Mouse (Mus musculus): ENCODE measurements around the gene Pdk1. TPM values are rescaled to one million over a fixed set of nuclear protein-coding genes. Genes with fewer than 3 reads are reported as not detected.
A peak's percentile ranks its signal among the peaks of the same experiment; 100 is the strongest.
"Not testable (repeated sequence)": the region's sequence is repeated elsewhere in the genome, so short reads cannot be mapped to it uniquely, and the experiment has no call there.

The Pdk1 gene
- 67.2 and 69.8 TPM in 2 replicates for polyA plus RNA-seq (2015; fragmentation: Nextera tagmentation; extraction: Ambion mirVana)

GRCm38 (mm10) chr2:71872801-71873443, at the start of gene Pdk1:
Pdk1 (plus strand) TSS chr2:71873224.
- peak within 1 kb of the TSS; percentile 98 for H3K27ac ChIP-seq
- peak within 1 kb of the TSS; percentile 90 for H3K4me2 ChIP-seq
- H3K4me3 ChIP-seq (replicated peaks), result peak within 1 kb of the TSS; percentile 81
- WGBS, result under 1% methylated on average over 55 of the region's 55 CpGs
- peak; percentile 97 for ATAC-seq (ENCODE audit: insufficient read depth, low FRiP score, low read depth)
- H3K9ac ChIP-seq, result peak within 1 kb of the TSS; percentile 86
- H3K27me3 ChIP-seq (replicated peaks), result no peaks in the 10 kb centered on the region
- H3K4me1 ChIP-seq, result no peaks in the 10 kb centered on the region
- no peaks in the 10 kb centered on the region for H3K9me3 ChIP-seq
- H3K36me3 ChIP-seq, result no peaks in the 10 kb centered on the region

GRCm38 (mm10) chr2:71824146-71824545, 48.9 kb upstream of the Pdk1 start:
- Histone ChIP-seq H3K9ac (no peak overlapping the region), H3K4me3 (replicated peaks) (no peak overlapping the region), H3K27ac (no peak overlapping the region), H3K4me2 (no peak overlapping the region), H3K27me3 (replicated peaks) (no peaks in the 10 kb centered on the region), H3K9me3 (no peaks in the 10 kb centered on the region), H3K4me1 (no peaks in the 10 kb centered on the region), H3K36me3 (no peaks in the 10 kb centered on the region)
- no peak for ATAC-seq (ENCODE audit: insufficient read depth, low FRiP score, low read depth)
- WGBS, result 54% methylated on average over 13 of the region's 13 CpGs

- no peak for ATAC-seq (ENCODE audit: insufficient read depth, low FRiP score, low read depth)
- Histone ChIP-seq H3K4me3 (replicated peaks) (no peak overlapping the region), H3K4me2 (no peak overlapping the region), H3K36me3 (no peaks in the 10 kb centered on the region), H3K27me3 (replicated peaks) (no peaks in the 10 kb centered on the region), H3K9ac (no peak overlapping the region), H3K4me1 (no peaks in the 10 kb centered on the region), H3K9me3 (no peaks in the 10 kb centered on the region), H3K27ac (no peak overlapping the region)
- WGBS, result 76% methylated on average over 13 of the region's 13 CpGs
Measured at GRCm38 (mm10) chr2:71827711-71828110, 45.3 kb upstream of the Pdk1 start.

- ATAC-seq (ENCODE audit: insufficient read depth, low FRiP score, low read depth), result no peak
Measured at GRCm38 (mm10) chr2:71828928-71829327, 44.1 kb upstream of the Pdk1 start.

GRCm38 (mm10) chr2:71833626-71834025, 39.4 kb upstream of the Pdk1 start:
- no peak for ATAC-seq (ENCODE audit: insufficient read depth, low FRiP score, low read depth)
- H3K9me3 ChIP-seq, result no peaks in the 10 kb centered on the region
- H3K4me1 ChIP-seq, result no peaks in the 10 kb centered on the region
- no peaks in the 10 kb centered on the region for H3K36me3 ChIP-seq
- no peak overlapping the region for H3K9ac ChIP-seq
- no peak overlapping the region for H3K4me2 ChIP-seq
- H3K27me3 ChIP-seq (replicated peaks), result no peaks in the 10 kb centered on the region
- no peak overlapping the region for H3K27ac ChIP-seq
- 74% methylated on average over 6 of the region's 6 CpGs for WGBS
- no peak overlapping the region for H3K4me3 ChIP-seq (replicated peaks)

More at GRCm38 (mm10) chr2:71828928-71829327, 44.1 kb upstream of the Pdk1 start:
- no peak overlapping the region for H3K4me3 ChIP-seq (replicated peaks)
- no peak overlapping the region for H3K27ac ChIP-seq
- 57% methylated on average over 11 of the region's 11 CpGs for WGBS
- H3K9me3 ChIP-seq, result no peaks in the 10 kb centered on the region
- H3K4me1 ChIP-seq, result no peaks in the 10 kb centered on the region
- no peaks in the 10 kb centered on the region for H3K27me3 ChIP-seq (replicated peaks)
- H3K36me3 ChIP-seq, result no peaks in the 10 kb centered on the region
- H3K4me2 ChIP-seq, result no peak overlapping the region
- H3K9ac ChIP-seq, result no peak overlapping the region

- 82% methylated on average over 7 of the region's 7 CpGs for WGBS
Measured at GRCm38 (mm10) chr2:71834371-71834770, 38.7 kb upstream of the Pdk1 start.

GRCm38 (mm10) chr2:71835556-71835955, 37.5 kb upstream of the Pdk1 start:
- H3K36me3 ChIP-seq, result no peaks in the 10 kb centered on the region
- no peaks in the 10 kb centered on the region for H3K4me1 ChIP-seq
- no peaks in the 10 kb centered on the region for H3K27me3 ChIP-seq (replicated peaks)
- no peak overlapping the region for H3K4me3 ChIP-seq (replicated peaks)
- H3K27ac ChIP-seq, result no peak overlapping the region
- ATAC-seq (ENCODE audit: insufficient read depth, low FRiP score, low read depth), result no peak
- WGBS, result 75% methylated on average over 8 of the region's 8 CpGs
- no peaks in the 10 kb centered on the region for H3K9me3 ChIP-seq
- H3K4me2 ChIP-seq, result no peak overlapping the region
- H3K9ac ChIP-seq, result no peak overlapping the region

More at GRCm38 (mm10) chr2:71834371-71834770, 38.7 kb upstream of the Pdk1 start:
- H3K4me3 ChIP-seq (replicated peaks), result no peak overlapping the region
- no peaks in the 10 kb centered on the region for H3K27me3 ChIP-seq (replicated peaks)
- no peak overlapping the region for H3K27ac ChIP-seq
- H3K36me3 ChIP-seq, result no peaks in the 10 kb centered on the region
- no peaks in the 10 kb centered on the region for H3K9me3 ChIP-seq
- H3K4me2 ChIP-seq, result no peak overlapping the region
- no peaks in the 10 kb centered on the region for H3K4me1 ChIP-seq
- ATAC-seq (ENCODE audit: insufficient read depth, low FRiP score, low read depth), result no peak
- H3K9ac ChIP-seq, result no peak overlapping the region

- Histone ChIP-seq H3K4me3 (replicated peaks) (no peak overlapping the region), H3K27me3 (replicated peaks) (no peaks in the 10 kb centered on the region), H3K4me2 (no peak overlapping the region), H3K36me3 (no peaks in the 10 kb centered on the region), H3K27ac (no peak overlapping the region), H3K9ac (no peak overlapping the region), H3K9me3 (no peaks in the 10 kb centered on the region), H3K4me1 (no peaks in the 10 kb centered on the region)
- ATAC-seq (ENCODE audit: insufficient read depth, low FRiP score, low read depth), result no peak
- WGBS, result 83% methylated on average over 4 of the region's 4 CpGs
Measured at GRCm38 (mm10) chr2:71836232-71836631, 36.8 kb upstream of the Pdk1 start.

GRCm38 (mm10) chr2:71837261-71837660, 35.8 kb upstream of the Pdk1 start:
- no peaks in the 10 kb centered on the region for H3K4me1 ChIP-seq
- ATAC-seq (ENCODE audit: insufficient read depth, low FRiP score, low read depth), result no peak
- H3K27ac ChIP-seq, result no peak overlapping the region
- H3K9ac ChIP-seq, result no peak overlapping the region
- H3K36me3 ChIP-seq, result no peaks in the 10 kb centered on the region
- H3K27me3 ChIP-seq (replicated peaks), result no peaks in the 10 kb centered on the region
- no peak overlapping the region for H3K4me2 ChIP-seq
- no peak overlapping the region for H3K4me3 ChIP-seq (replicated peaks)
- H3K9me3 ChIP-seq, result no peaks in the 10 kb centered on the region
- 46% methylated on average over 4 of the region's 4 CpGs for WGBS

- no peak for ATAC-seq (ENCODE audit: insufficient read depth, low FRiP score, low read depth)
- H3K9me3 ChIP-seq, result no peaks in the 10 kb centered on the region
- no peaks in the 10 kb centered on the region for H3K4me1 ChIP-seq
- H3K27ac ChIP-seq, result no peak overlapping the region
- 30% methylated on average over 6 of the region's 6 CpGs for WGBS
- H3K36me3 ChIP-seq, result no peaks in the 10 kb centered on the region
- no peak overlapping the region for H3K9ac ChIP-seq
- H3K27me3 ChIP-seq (replicated peaks), result no peaks in the 10 kb centered on the region
- H3K4me2 ChIP-seq, result no peak overlapping the region
- no peak overlapping the region for H3K4me3 ChIP-seq (replicated peaks)
Measured at GRCm38 (mm10) chr2:71837791-71838190, 35.2 kb upstream of the Pdk1 start.

GRCm38 (mm10) chr2:71843316-71843715, 29.7 kb upstream of the Pdk1 start:
- Histone ChIP-seq H3K27me3 (replicated peaks) (no peaks in the 10 kb centered on the region), H3K4me3 (replicated peaks) (no peak overlapping the region), H3K9me3 (no peaks in the 10 kb centered on the region), H3K27ac (no peak overlapping the region), H3K9ac (no peak overlapping the region), H3K4me2 (no peak overlapping the region), H3K4me1 (no peaks in the 10 kb centered on the region), H3K36me3 (peaks cover 5% of the 10 kb centered on the region; the same call in 1 of the 2 replicates)
- no peak for ATAC-seq (ENCODE audit: insufficient read depth, low FRiP score, low read depth)
- 73% methylated on average over 9 of the region's 9 CpGs for WGBS

GRCm38 (mm10) chr2:71844906-71845305, 28.1 kb upstream of the Pdk1 start:
- no peak overlapping the region for H3K9ac ChIP-seq
- no peak overlapping the region for H3K4me2 ChIP-seq
- peaks cover 5% of the 10 kb centered on the region; the same call in 1 of the 2 replicates for H3K36me3 ChIP-seq
- no peaks in the 10 kb centered on the region for H3K4me1 ChIP-seq
- WGBS, result 86% methylated on average over 6 of the region's 6 CpGs
- H3K9me3 ChIP-seq, result no peaks in the 10 kb centered on the region
- H3K27ac ChIP-seq, result no peak overlapping the region
- no peak overlapping the region for H3K4me3 ChIP-seq (replicated peaks)
- no peaks in the 10 kb centered on the region for H3K27me3 ChIP-seq (replicated peaks)
- ATAC-seq (ENCODE audit: insufficient read depth, low FRiP score, low read depth), result no peak

GRCm38 (mm10) chr2:71852161-71852560, 20.9 kb upstream of the Pdk1 start:
- WGBS, result 2% methylated on average over 7 of the region's 8 CpGs

More at GRCm38 (mm10) chr2:71852161-71852560, 20.9 kb upstream of the Pdk1 start:
- not testable (repeated sequence) for H3K4me1 ChIP-seq; H3K9ac ChIP-seq; H3K4me2 ChIP-seq; H3K36me3 ChIP-seq; H3K4me3 ChIP-seq (replicated peaks); ATAC-seq (ENCODE audit: insufficient read depth, low FRiP score, low read depth); H3K27ac ChIP-seq; H3K9me3 ChIP-seq; H3K27me3 ChIP-seq (replicated peaks)

Data from stomach, embryonic 15.5 days (tissue).